Mouse (Mus musculus) R1 (cell line): Measurements from ENCODE around the gene Ugcg.
"Not testable (repeated sequence)": the region's sequence is repeated elsewhere in the genome, so short reads cannot be mapped to it uniquely, and the experiment has no call there.

ENCODE experiments used
- DNase-seq: peaks from one replicate; pipeline ENCODE4 v3.0.0-alpha.2; 2018; ENCODE audit warnings: low read depth, low spot score

Gene Ugcg

GRCm38 (mm10) chr4:59257866-59258265 is 68.8 kb downstream of the Ugcg start:
- DNase-seq: no peak

GRCm38 (mm10) chr4:59258771-59259170 is 69.7 kb downstream of the Ugcg start:
- DNase-seq: no peak

- DNase-seq: no peak
Measured at GRCm38 (mm10) chr4:59259806-59260205, 70.7 kb downstream of the Ugcg start.

- DNase-seq: no peak
Measured at GRCm38 (mm10) chr4:59260871-59261515, 71.9 kb downstream of the Ugcg start.

GRCm38 (mm10) chr4:59261582-59261981 is 72.5 kb downstream of the Ugcg start:
- DNase-seq: not testable (repeated sequence)

GRCm38 (mm10) chr4:59262156-59262555 is 73.1 kb downstream of the Ugcg start:
- DNase-seq: no peak

- DNase-seq: no peak
Measured at GRCm38 (mm10) chr4:59263418-59263817, 74.4 kb downstream of the Ugcg start.

GRCm38 (mm10) chr4:59264611-59265095 is 75.6 kb downstream of the Ugcg start:
- no peak for DNase-seq

- no peak for DNase-seq
Measured at GRCm38 (mm10) chr4:59265182-59265581, 76.1 kb downstream of the Ugcg start.

GRCm38 (mm10) chr4:59265631-59266030 is 76.6 kb downstream of the Ugcg start:
- DNase-seq: no peak
